Mouse (Mus musculus) adrenal gland, postnatal 10 days (tissue): ENCODE results near the gene Mrpl40. TPM values are rescaled to one million over a fixed set of nuclear protein-coding genes. Genes with fewer than 3 reads are reported as not detected.

Experiments used
- DNase-seq: peaks from one replicate; pipeline ENCODE4 v3.0.0; 2021; ENCODE audit warnings: mixed read lengths
- total RNA-seq, 2 experiments: library from RNA; stranded (reverse); gene quantifications; 2 replicates each; pipeline ENCODE4 v1.2.3; 2021

Gene Mrpl40
- total RNA-seq, 2 experiments from 2014 or later: 61.2 to 66.6 TPM

DNA sequence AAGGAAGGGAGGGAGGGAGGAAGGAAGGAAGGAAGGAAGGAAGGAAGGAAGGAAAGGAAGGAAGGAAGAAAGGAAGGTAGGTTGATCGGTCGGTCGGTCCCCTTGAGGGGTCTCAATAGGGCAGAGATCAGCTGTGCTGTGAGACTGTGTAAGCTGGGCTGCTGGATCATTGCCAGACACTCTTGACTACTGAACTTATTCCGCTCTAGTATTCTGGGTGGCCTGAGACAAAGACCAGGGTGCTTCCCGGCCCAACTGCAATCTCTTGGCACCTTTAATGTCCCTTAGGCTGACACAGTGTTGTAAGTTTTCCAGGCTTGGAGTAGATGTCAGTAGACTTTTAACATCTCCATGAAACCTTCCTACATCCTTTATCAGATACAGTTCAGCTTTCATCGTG is 47.6 kb downstream of the Mrpl40 start:
- DNase-seq: no peak

DNA sequence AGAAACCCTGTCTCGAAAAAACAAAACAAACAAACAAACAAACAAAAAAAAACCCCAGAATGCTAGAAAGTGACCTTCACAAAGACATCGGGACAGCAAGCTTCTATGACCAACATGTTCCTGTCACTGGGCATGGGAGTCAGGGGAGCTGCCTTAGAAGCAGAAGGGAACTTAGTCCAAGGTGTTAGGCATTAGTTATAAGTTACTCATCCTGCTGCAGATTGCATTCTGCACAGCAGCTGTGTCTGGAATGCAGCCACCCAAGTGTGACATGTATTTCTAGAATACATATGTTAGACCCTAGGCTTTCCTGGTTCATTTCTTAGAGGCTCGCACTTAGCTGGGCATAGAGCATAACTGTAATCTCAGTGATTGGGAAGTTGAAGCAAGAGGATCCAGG is 48.0 kb downstream of the Mrpl40 start:
- no peak for DNase-seq

GRCm38 (mm10) chr16:18822925-18823324 is 53.7 kb downstream of the Mrpl40 start:
- DNase-seq: no peak

DNA sequence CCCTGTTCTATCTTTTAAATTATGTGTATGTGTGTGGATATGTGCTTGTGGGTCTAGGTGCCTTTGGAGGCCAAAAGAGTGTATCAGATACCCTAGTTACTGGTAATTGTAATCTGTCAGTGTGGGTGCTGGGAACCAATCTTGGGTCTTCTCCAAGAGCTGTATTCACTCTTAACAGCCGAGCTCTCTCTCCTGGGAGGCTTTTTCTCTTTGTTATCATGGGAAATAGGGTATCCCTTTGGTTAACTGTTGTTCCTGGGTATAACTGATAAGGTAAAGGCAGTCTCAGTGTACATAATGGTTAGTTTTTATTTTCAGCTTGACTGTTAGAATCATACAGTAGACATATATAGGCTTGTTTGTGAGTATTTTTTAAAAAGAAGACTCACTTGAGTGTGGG is 54.3 kb downstream of the Mrpl40 start:
- no peak for DNase-seq

Other genes with a start within 250 kb of the Mrpl40 start
- gene Sept5, start 246.9 kb downstream of the Mrpl40 start, total RNA-seq: 10 to 100 TPM; 14.2 to 24.3 TPM
- gene Cldn5, start 100.0 kb downstream of the Mrpl40 start, total RNA-seq: 100 to 1,000 TPM in 1 of 2 experiments, 10 to 100 TPM in 1; 98.7 to 118 TPM
- 10 to 100 TPM; 90.3 to 91.3 TPM for gene Ufd1, start 65.1 kb downstream of the Mrpl40 start, total RNA-seq
- gene Cdc45, start 64.9 kb downstream of the Mrpl40 start, total RNA-seq: 10 to 100 TPM; 12.9 to 14.6 TPM
- 10 to 100 TPM; 17.9 to 24.1 TPM for gene 2510002D24Rik, start 40.3 kb downstream of the Mrpl40 start, total RNA-seq
- under 1 TPM; 0.39 to 0.70 TPM for gene Gm28539, start 40.3 kb downstream of the Mrpl40 start, total RNA-seq
- 10 to 100 TPM; 36.3 to 44.4 TPM for gene Hira, start 175 bp upstream of the Mrpl40 start, total RNA-seq